Comparison of ENCODE assay signal across 21 mouse cellular contexts in the genomic region with DNA sequence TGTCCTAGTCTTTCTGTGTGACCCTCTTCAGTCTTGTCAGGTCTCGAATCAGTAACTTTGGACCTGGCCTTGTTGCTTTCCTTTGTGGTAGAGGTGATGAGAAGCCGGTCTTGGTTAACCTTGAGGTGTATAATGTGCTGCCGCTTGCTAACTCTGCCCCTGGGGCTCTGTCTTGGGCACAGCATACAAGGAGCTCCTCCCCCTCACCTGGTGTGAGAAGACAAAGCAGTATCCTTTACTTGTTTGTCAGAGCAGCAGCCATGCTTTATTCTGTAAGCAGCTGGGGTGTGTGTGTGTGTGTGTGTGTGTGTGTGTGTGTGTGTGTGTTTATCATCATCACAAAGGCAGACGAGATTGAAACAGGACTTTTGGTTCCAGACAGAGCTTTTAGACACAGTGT. TPM values are rescaled to one million over a fixed set of nuclear protein-coding genes. Genes with fewer than 3 reads are reported as not detected.
"Had no signal": no experiment of that assay in that cellular context is flagged by ENCODE, and none has a peak within 500 bp of the region (broad histone marks: within the 10 kb centered on the region; RNA-seq: fewer than 3 reads in every experiment).

No protein-coding gene starts in this region.

- H3K27me3 ChIP-seq: lung, embryonic 15.5 days; midbrain, embryonic 12.5 days; neural tube, embryonic 13.5 days; neural tube, embryonic 15.5 days had no signal

- H3K4me1 ChIP-seq: lung, embryonic 15.5 days; midbrain, embryonic 10.5 days; midbrain, embryonic 12.5 days; neural tube, embryonic 13.5 days; neural tube, embryonic 15.5 days had no signal

- DNase-seq: liver, postnatal 0 days; lung, adult 2 months; lung, postnatal 10 days; lung, postnatal 4 days; midbrain, embryonic 14.5 days; retina, postnatal 1 day; right cerebral cortex, adult 18-20 months; right cerebral cortex, postnatal 25 days; right cerebral cortex, postnatal 4 days; spleen, adult 18-20 months; thymus, adult 18-20 months; thymus, postnatal 14 days; thymus, postnatal 36 days had no signal

- H3K9ac ChIP-seq: liver, postnatal 0 days; lung, embryonic 15.5 days; midbrain, embryonic 12.5 days; neural tube, embryonic 13.5 days; neural tube, embryonic 15.5 days had no signal

- H3K36me3 ChIP-seq: lung, embryonic 15.5 days; midbrain, embryonic 10.5 days; midbrain, embryonic 12.5 days; neural tube, embryonic 13.5 days; neural tube, embryonic 15.5 days had no signal

- H3K9me3 ChIP-seq: lung, embryonic 15.5 days; midbrain, embryonic 10.5 days; midbrain, embryonic 12.5 days; neural tube, embryonic 13.5 days; neural tube, embryonic 15.5 days had no signal

- H3K27ac ChIP-seq: lung, embryonic 15.5 days; midbrain, embryonic 10.5 days; midbrain, embryonic 12.5 days; neural tube, embryonic 13.5 days; neural tube, embryonic 15.5 days had no signal

- H3K4me3 ChIP-seq: lung, embryonic 15.5 days; midbrain, embryonic 10.5 days; midbrain, embryonic 12.5 days; myocyte; neural tube, embryonic 13.5 days; neural tube, embryonic 15.5 days had no signal

RNA-seq across cellular contexts. Expression of gene Olfml1, which starts 31.9 kb away (rescaled TPM):
- total RNA-seq: megakaryocyte, adult 5-6 weeks; megakaryocyte-erythroid progenitor cell, adult 5-6 weeks had no signal
- polyA plus RNA-seq: myocyte had no signal
